Mouse (Mus musculus) ES-Bruce4 (cell line): ENCODE data around the gene Obscn. TPM values are rescaled to one million over a fixed set of nuclear protein-coding genes. Genes with fewer than 3 reads are reported as not detected.
A peak's percentile ranks its signal among the peaks of the same experiment; 100 is the strongest.

Experiments used
- H3K27ac ChIP-seq: 2 replicates; pipeline ENCODE4 v1.5.1; 2012; ENCODE audit warnings: low read length, inconsistent platforms; ENCODE audit not compliant: insufficient read depth
- H3K27me3 ChIP-seq: 2 replicates; pipeline ENCODE4 v1.6.1; 2012; ENCODE audit warnings: mild to moderate bottlenecking, low read length, inconsistent platforms; ENCODE audit not compliant: control insufficient read depth, poor library complexity, insufficient read depth, severe bottlenecking
- H3K36me3 ChIP-seq: 2 replicates; pipeline ENCODE4 v1.6.1; 2012; ENCODE audit warnings: inconsistent platforms, mild to moderate bottlenecking, low read length, moderate library complexity; ENCODE audit not compliant: control insufficient read depth, poor library complexity, insufficient read depth, severe bottlenecking
- H3K4me1 ChIP-seq: one replicate; pipeline ENCODE4 v1.8.1; 2011; ENCODE audit warnings: low read length; ENCODE audit not compliant: control insufficient read depth, insufficient read depth
- H3K4me3 ChIP-seq: 2 replicates; pipeline ENCODE4 v1.5.1; 2011; ENCODE audit warnings: low read depth, mild to moderate bottlenecking, low read length
- H3K9ac ChIP-seq: 2 replicates; pipeline ENCODE4 v1.6.1; 2012; ENCODE audit warnings: low read depth, mild to moderate bottlenecking, inconsistent platforms; ENCODE audit not compliant: poor library complexity, severe bottlenecking
- H3K9me3 ChIP-seq: replicated peaks from 2 replicates; pipeline ENCODE4 v1.6.1; 2012; ENCODE audit warnings: mild to moderate bottlenecking, low read length, inconsistent platforms; ENCODE audit not compliant: control insufficient read depth, poor library complexity, insufficient read depth, severe bottlenecking
- CTCF ChIP-seq: IDR thresholded peaks from one replicate; pipeline ENCODE4 v1.8.1; 2011; ENCODE audit warnings: low read depth, low read length
- EP300 ChIP-seq: IDR thresholded peaks from 2 replicates; pipeline ENCODE4 v1.6.1; 2011; ENCODE audit warnings: low read depth, low read length; ENCODE audit not compliant: insufficient read depth
- POLR2A ChIP-seq: IDR thresholded peaks from one replicate; pipeline ENCODE4 v1.8.1; 2011; ENCODE audit warnings: low read length; ENCODE audit not compliant: insufficient read depth
- polyA plus RNA-seq: library from polyadenylated mRNA; stranded (reverse); fragments of >200 nt; gene quantifications from 2 replicates; pipeline ENCODE4 v1.2.4, GENCODE M21; 2011; ENCODE audit warnings: low read depth; ENCODE audit not compliant: missing spikeins, insufficient read depth, insufficient read length

The Obscn gene
- polyA plus RNA-seq, 1 experiment: 1.3 TPM

DNA sequence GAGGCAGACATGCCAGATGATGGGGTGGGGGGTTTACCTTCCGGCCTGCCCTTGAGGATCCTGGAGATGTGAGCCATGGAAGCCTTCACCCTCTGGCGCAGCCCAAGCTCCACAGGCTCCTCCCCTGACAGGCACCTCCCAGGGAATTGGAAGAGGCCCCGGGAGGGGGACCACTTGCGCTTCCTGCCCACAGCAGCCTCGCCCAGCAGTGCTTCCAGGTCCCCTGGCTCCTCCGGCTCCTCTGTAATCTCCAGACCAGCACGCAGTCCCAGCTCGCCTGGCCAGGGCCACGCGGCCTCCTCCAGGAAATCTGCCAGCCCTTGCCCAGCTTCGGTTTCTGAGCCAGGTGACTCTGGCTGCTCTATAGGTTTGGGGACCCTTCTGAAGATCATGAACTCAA, 137.0 kb downstream of the Obscn start:
- Histone ChIP-seq H3K4me1 (no peaks in the 10 kb centered on the region), H3K27me3 (no peaks in the 10 kb centered on the region), H3K9me3 (no peaks in the 10 kb centered on the region), H3K9ac (no peak overlapping the region), H3K4me3 (no peak overlapping the region), H3K27ac (no peak overlapping the region), H3K36me3 (no peaks in the 10 kb centered on the region)
- no peak for TF ChIP-seq POLR2A

DNA sequence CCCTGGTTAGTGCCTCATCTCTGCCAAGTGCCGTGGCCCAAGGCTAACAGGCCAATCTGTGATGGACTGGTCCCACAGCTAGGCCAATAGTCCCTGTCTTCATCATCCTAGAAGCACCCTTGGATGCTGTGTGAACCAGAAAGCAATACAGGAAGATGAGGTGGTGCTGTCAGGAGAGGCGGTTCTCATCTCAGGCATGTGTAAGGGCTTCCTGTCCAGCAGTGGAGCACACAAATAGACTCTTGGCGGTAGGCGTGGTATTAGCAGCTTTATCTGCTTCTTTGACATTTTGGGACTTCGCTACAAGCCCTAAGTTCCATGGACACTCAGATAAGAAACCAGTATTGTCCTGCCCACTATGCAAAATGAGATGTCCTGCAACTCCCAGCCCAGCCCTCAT, 138.7 kb downstream of the Obscn start:
- H3K36me3 ChIP-seq: no peaks in the 10 kb centered on the region
- no peak overlapping the region for H3K9ac ChIP-seq
- no peak overlapping the region for H3K4me3 ChIP-seq
- H3K9me3 ChIP-seq: no peaks in the 10 kb centered on the region
- TF ChIP-seq EP300 (no peak), CTCF (no peak), POLR2A (no peak)
- no peaks in the 10 kb centered on the region for H3K27me3 ChIP-seq
- H3K4me1 ChIP-seq: no peaks in the 10 kb centered on the region
- H3K27ac ChIP-seq: no peak overlapping the region

DNA sequence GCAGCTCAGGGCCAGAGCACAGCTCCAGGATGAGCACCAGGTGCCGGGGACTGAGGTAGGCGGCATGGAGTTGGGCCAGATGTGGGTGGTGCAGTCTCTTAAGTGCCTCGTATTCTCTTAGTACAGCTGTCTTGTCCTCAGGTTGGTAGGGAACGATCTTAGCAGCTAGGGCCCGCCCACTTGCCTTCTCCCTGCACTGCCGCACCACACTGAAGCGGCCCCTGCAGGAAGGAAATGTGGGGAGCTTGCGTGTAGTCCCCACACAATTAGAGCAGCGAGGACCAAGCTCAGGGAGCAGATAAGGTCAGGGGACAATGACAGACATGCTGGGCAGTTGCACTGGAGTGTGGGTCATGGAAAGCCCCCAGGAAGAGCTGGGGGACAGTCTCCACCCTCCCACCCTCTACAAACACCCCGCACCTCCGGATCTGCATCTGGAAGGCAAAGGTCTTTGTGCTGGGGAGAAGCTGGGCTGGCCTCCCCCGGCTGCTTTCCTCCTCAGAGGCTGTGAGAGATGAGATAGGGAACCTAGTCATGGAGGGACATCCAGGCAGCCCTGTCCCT, 140.3 kb downstream of the Obscn start:
- no peaks in the 10 kb centered on the region for H3K36me3 ChIP-seq
- H3K4me1 ChIP-seq: no peaks in the 10 kb centered on the region
- no peaks in the 10 kb centered on the region for H3K9me3 ChIP-seq
- no peak overlapping the region for H3K27ac ChIP-seq
- H3K27me3 ChIP-seq: no peaks in the 10 kb centered on the region
- TF ChIP-seq CTCF: no peak
- TF ChIP-seq POLR2A: no peak
- TF ChIP-seq EP300: no peak
- no peak overlapping the region for H3K4me3 ChIP-seq
- H3K9ac ChIP-seq: no peak overlapping the region

DNA sequence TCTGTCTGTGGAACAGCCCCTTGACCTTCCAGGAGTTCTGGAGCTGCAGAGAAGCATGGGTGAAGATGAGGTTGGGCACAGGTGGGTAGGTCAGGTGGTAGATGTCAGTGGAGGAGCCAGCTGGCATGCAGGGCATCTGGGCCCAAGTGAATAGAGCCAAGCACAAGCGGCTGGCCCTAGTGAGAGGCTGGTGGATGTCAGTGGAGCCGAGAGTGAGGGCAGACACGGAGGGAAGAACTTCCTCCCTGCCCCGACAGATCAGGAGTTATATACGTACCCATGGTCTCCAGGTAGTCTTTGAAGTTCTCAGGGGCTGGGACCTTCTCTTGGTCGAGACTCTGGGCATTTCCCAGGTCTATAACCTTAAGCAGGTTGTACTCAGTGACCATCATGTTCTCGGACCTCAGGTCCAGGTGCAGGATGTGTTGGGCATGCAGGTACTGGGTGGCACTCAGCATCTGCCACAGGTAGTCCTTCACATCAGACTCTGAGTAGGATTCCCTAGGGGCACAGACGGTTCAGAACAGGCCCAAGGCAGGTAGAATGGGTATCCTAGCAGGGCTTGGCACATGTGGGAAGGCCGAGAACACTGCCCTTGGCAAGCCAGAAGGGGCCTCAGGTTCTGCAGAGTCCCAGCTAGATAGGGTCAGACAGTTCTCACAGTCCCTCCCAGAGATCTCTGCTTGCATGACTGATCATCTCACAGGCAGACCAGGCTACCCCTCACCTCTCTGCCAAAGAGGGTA, 141.0 kb downstream of the Obscn start:
- Histone ChIP-seq H3K27ac (no peak overlapping the region), H3K27me3 (no peaks in the 10 kb centered on the region), H3K36me3 (no peaks in the 10 kb centered on the region), H3K9ac (no peak overlapping the region), H3K9me3 (no peaks in the 10 kb centered on the region), H3K4me3 (no peak overlapping the region), H3K4me1 (no peaks in the 10 kb centered on the region)
- TF ChIP-seq EP300 (no peak), POLR2A (no peak), CTCF (no peak)

DNA sequence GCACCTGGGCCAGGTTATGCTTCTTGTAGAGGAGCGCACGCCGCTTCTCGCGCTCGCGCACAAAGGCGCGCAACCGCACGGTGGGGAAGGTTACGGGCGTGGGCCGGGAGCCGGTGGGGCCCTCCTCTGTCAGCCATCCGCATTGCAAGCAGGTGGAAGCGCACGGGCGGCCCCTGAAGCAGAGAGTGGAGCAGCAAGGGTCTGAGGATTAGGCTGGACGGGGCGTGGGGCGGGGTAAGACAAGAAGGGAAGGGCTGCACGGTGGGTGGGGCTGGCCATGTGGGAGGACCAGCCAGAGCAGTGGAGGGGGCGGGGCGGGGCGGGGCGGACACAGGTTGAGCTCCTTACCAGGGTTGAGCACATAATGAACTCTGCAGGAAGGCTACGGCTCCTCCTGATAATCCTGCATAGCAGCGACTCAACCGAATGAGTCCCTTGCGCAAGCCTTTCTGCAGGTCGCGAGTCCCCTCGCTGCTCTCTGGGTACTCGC, 141.8 kb downstream of the Obscn start:
- peak overlapping the region; percentile 65 for H3K4me3 ChIP-seq
- 0 out of 2 replicates have a peak overlapping the region, but pooled peaks have one; percentile 30 for H3K9ac ChIP-seq
- no peaks in the 10 kb centered on the region for H3K9me3 ChIP-seq
- H3K4me1 ChIP-seq: no peaks in the 10 kb centered on the region
- TF ChIP-seq EP300 (no peak), CTCF (no peak), POLR2A (no peak)
- no peaks in the 10 kb centered on the region for H3K27me3 ChIP-seq
- no peak overlapping the region for H3K27ac ChIP-seq
- H3K36me3 ChIP-seq: no peaks in the 10 kb centered on the region

DNA sequence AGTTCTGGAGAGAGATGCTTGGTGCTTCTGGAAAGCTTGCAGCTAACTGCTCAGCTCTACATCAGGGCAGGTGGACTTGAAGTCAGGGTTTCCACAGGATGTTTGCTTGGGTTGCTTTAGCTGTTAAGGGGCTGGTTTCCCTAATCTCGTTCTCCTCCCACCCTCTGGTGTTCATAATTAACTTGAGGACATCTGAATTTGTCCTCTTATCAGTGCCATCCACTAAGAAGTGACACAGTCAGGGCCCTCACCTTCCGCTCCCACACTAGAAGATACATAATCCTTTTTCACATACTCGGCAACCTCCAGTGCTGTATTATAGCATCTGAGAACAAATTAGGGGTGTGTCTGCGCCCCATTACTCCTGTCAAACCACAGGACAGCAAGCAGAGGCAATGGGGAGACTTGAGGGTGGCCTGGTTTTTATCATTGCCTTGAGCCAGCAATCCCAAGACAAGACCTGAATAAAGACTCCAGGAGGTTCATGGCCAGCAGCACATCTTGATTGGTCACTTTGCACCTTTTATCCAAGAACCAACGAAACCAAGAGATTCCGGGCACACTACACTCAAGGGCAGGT, 143.0 kb downstream of the Obscn start:
- H3K27ac ChIP-seq: no peak overlapping the region
- TF ChIP-seq EP300: no peak
- 0 out of 2 replicates have a peak, but pooled peaks cover 3% of the 10 kb centered on the region for H3K36me3 ChIP-seq
- H3K9me3 ChIP-seq: no peaks in the 10 kb centered on the region
- H3K4me3 ChIP-seq: no peak overlapping the region
- H3K9ac ChIP-seq: no peak overlapping the region
- H3K27me3 ChIP-seq: no peaks in the 10 kb centered on the region
- H3K4me1 ChIP-seq: no peaks in the 10 kb centered on the region
